Mouse (Mus musculus): Measurements from ENCODE around the gene Elp1.

DNA sequence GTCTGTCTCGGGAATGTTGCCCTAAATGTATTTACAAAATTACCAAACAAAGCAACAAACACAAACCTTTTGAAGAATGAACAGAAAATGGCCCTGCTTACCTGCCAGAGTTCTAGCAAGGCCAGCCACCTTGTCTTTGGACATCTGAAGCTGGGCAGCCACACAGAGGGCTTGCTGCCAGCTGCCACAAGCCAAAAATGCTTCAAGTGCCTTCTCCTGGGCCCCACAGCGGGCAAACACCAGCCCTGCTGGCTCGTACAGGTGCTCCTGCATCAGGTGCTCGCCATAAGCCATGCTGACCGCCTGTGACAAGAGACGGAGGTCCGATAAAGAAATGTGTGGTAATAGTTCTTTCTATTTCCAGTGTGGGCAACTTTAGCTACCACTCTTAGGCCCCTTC is 33.2 kb downstream of the Elp1 start:
- TF ChIP-seq POLR2A (IDR thresholded peaks at IDR 0.05; ENCODE audit: insufficient read depth, low read length) (no peak), EP300 (IDR thresholded peaks at IDR 0.05; ENCODE audit: insufficient read depth, low read depth, low read length) (no peak), CTCF (IDR thresholded peaks at IDR 0.05; ENCODE audit: low read depth, low read length) (no peak)

All from ES-Bruce4 (cell line).